Mouse (Mus musculus) kidney, embryonic 14.5 days (tissue): ENCODE measurements around the gene Trmt1l. TPM values are rescaled to one million over a fixed set of nuclear protein-coding genes. Genes with fewer than 3 reads are reported as not detected.

Experiments used
- ATAC-seq: fragments of 200-750 bp; cut with Nextera tagmentation; 2 replicates; pipeline ENCODE4 v1.8.0; 2017; ENCODE audit warnings: moderate number of reproducible peaks, mild to moderate bottlenecking, moderate TSS enrichment, moderate library complexity; ENCODE audit not compliant: low FRiP score, low TSS enrichment
- H3K27ac ChIP-seq: fragments of 300-500 bp; sonication (generic); 2 replicates; pipeline ENCODE4 v1.5.1; 2014; ENCODE audit warnings: low read depth, mild to moderate bottlenecking, low read length, moderate library complexity, mixed read lengths
- H3K27me3 ChIP-seq: fragments of 300-500 bp; sonication (generic); 2 replicates; pipeline ENCODE4 v1.6.1; 2014; ENCODE audit warnings: mild to moderate bottlenecking, low read length; ENCODE audit not compliant: control insufficient read depth, insufficient read depth
- H3K36me3 ChIP-seq: fragments of 300-500 bp; sonication (generic); 2 replicates; pipeline ENCODE4 v1.6.1; 2014; ENCODE audit warnings: low read length, mixed read lengths; ENCODE audit not compliant: control insufficient read depth, insufficient read depth
- H3K4me1 ChIP-seq: fragments of 300-500 bp; sonication (generic); 2 replicates; pipeline ENCODE4 v1.6.1; 2014; ENCODE audit warnings: low read length, mixed read lengths; ENCODE audit not compliant: control insufficient read depth, insufficient read depth
- H3K4me2 ChIP-seq: fragments of 300-500 bp; sonication (generic); replicated peaks from 2 replicates; pipeline ENCODE4 v1.6.1; 2014; ENCODE audit warnings: low read depth, mild to moderate bottlenecking, low read length
- H3K4me3 ChIP-seq: fragments of 300-500 bp; sonication (generic); 2 replicates; pipeline ENCODE4 v1.5.1; 2014; ENCODE audit warnings: mild to moderate bottlenecking, low read length
- H3K9ac ChIP-seq: fragments of 300-500 bp; sonication (generic); 2 replicates; pipeline ENCODE4 v1.6.1; 2014; ENCODE audit warnings: low read depth, mild to moderate bottlenecking, low read length, moderate library complexity
- H3K9me3 ChIP-seq: fragments of 300-500 bp; sonication (generic); 2 replicates; pipeline ENCODE4 v1.6.1; 2016; ENCODE audit warnings: low read length; ENCODE audit not compliant: control insufficient read depth
- WGBS: fragments of 180-500 bp; shearing (Covaris S2); extraction: QIAGEN DNeasy Blood & Tissue Kit; methylation state at CpG from one replicate; pipeline ENCODE4 v1.1.7; 2014; 5-methylcytosine and 5-hydroxymethylcytosine counted together
- microRNA-seq: library from miRNA; unstranded; fragments of <30 nt; microRNA quantifications from one replicate; pipeline ENCODE4, GENCODE M21; 2016
- polyA plus RNA-seq: library from polyadenylated mRNA; unstranded; fragments of >200 nt; fragmentation: Nextera tagmentation; extraction: Ambion mirVana; gene quantifications from 2 replicates; pipeline ENCODE4 v1.2.1, GENCODE M21; 2014

The Trmt1l gene
- polyA plus RNA-seq, 1 experiment from 2014 or later, result 48.0 TPM

- Histone ChIP-seq H3K4me1 (peaks cover 24% of the 10 kb centered on the region), H3K9me3 (no peaks in the 10 kb centered on the region; the same call in 1 of the 2 replicates), H3K9ac (no peak overlapping the region), H3K4me3 (no peak overlapping the region), H3K27me3 (no peaks in the 10 kb centered on the region), H3K27ac (no peak overlapping the region), H3K36me3 (no peaks in the 10 kb centered on the region), H3K4me2 (no peak overlapping the region)
- WGBS, result 73% methylated on average over 2 of the region's 2 CpGs
- no peak for ATAC-seq
These were observed 69.6 kb downstream of the Trmt1l start for GRCm38 (mm10) chr1:151497942-151498341.

DNA sequence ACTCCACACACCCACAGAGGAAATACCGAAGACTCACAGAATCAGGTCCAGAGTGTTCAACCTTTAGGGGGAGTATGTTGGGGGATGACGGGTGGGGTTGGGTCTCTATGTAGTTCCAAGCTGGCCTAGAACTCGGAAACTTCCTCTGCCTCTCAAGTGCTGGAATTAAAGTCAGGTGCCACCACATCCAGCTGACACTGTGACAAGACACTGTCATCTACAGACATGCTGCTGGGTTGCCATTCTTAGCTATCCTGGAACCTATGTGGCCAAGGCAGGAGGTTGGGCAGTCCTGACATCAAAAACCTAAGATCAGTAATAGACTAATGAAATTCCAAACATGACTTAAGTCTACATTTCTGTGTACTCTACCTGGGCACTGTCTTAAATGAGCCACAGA is 70.0 kb downstream of the Trmt1l start:
- Histone ChIP-seq H3K4me3 (no peak overlapping the region), H3K4me2 (no peak overlapping the region), H3K4me1 (peaks cover 23% of the 10 kb centered on the region), H3K36me3 (no peaks in the 10 kb centered on the region), H3K9ac (no peak overlapping the region), H3K27ac (no peak overlapping the region), H3K27me3 (no peaks in the 10 kb centered on the region), H3K9me3 (no peaks in the 10 kb centered on the region; the same call in 1 of the 2 replicates)
- ATAC-seq, result no peak
- 77% methylated on average over 3 of the region's 3 CpGs for WGBS

- peaks cover 21% of the 10 kb centered on the region for H3K4me1 ChIP-seq
- no peaks in the 10 kb centered on the region; the same call in 1 of the 2 replicates for H3K9me3 ChIP-seq
- peak overlapping the region; percentile 98 for H3K27ac ChIP-seq
- ATAC-seq, result peak; percentile 26
- peak overlapping the region; percentile 51 for H3K4me2 ChIP-seq
- H3K27me3 ChIP-seq, result no peaks in the 10 kb centered on the region
- under 1% methylated on average over 50 of the region's 59 CpGs for WGBS
- H3K4me3 ChIP-seq, result peak overlapping the region; percentile 94
- H3K36me3 ChIP-seq, result no peaks in the 10 kb centered on the region
- H3K9ac ChIP-seq, result peak overlapping the region; percentile 99
These were observed 71.6 kb downstream of the Trmt1l start for GRCm38 (mm10) chr1:151499815-151500501.

GRCm38 (mm10) chr1:151500531-151501361 is 72.4 kb downstream of the Trmt1l start, which contains the start of gene Rnf2:
Gene Rnf2, minus strand, starts transcription at chr1:151500955.
- H3K4me2 ChIP-seq, result peak within 1 kb of the TSS; percentile 51
- ATAC-seq, result peak; percentile 98
- H3K4me3 ChIP-seq, result peak within 1 kb of the TSS; percentile 94
- peak within 1 kb of the TSS; percentile 98 for H3K27ac ChIP-seq
- H3K9me3 ChIP-seq, result no peaks in the 10 kb centered on the region; the same call in 1 of the 2 replicates
- under 1% methylated on average over 48 of the region's 90 CpGs for WGBS
- H3K4me1 ChIP-seq, result peaks cover 14% of the 10 kb centered on the region
- no peaks in the 10 kb centered on the region for H3K27me3 ChIP-seq
- H3K36me3 ChIP-seq, result no peaks in the 10 kb centered on the region
- H3K9ac ChIP-seq, result peak within 1 kb of the TSS; percentile 99

Small RNA genes within 50 kb of the gene (microRNA-seq; reads per million reads assigned to microRNA genes)
- 0.84 reads per million for gene Mir7682

Other genes with a start within 250 kb of the Trmt1l start
- gene Gm47985, start 246.0 kb upstream of the Trmt1l start, polyA plus RNA-seq, result 0.20 and 0.26 TPM in 2 replicates
- gene Gm8947, start 236.2 kb upstream of the Trmt1l start, polyA plus RNA-seq, result 0.41 and 0.44 TPM in 2 replicates
- 0.34 TPM in 1 of 2 replicates, not detected in the other for gene Gm47995, start 230.1 kb upstream of the Trmt1l start, polyA plus RNA-seq
- gene 3110040M04Rik, start 224.4 kb upstream of the Trmt1l start, polyA plus RNA-seq, result 0.58 and 0.76 TPM in 2 replicates
- gene Gm47996, start 218.4 kb upstream of the Trmt1l start, polyA plus RNA-seq, result not detected in 2 replicates
- 208 and 414 TPM in 2 replicates for gene Ivns1abp, start 84.1 kb upstream of the Trmt1l start, polyA plus RNA-seq
- 27.6 and 27.9 TPM in 2 replicates for gene Swt1, start 87 bp upstream of the Trmt1l start, polyA plus RNA-seq
- gene Rnf2, start 72.4 kb downstream of the Trmt1l start, polyA plus RNA-seq, result 82.7 and 105 TPM in 2 replicates
- 3.1 and 5.9 TPM in 2 replicates for gene Fam129a, start 142.6 kb downstream of the Trmt1l start, polyA plus RNA-seq